Mouse (Mus musculus) granulocyte monocyte progenitor cell, adult 5-6 weeks (primary cell): ENCODE measurements around the gene Gnb1. TPM values are rescaled to one million over a fixed set of nuclear protein-coding genes. Genes with fewer than 3 reads are reported as not detected.
"Not testable (repeated sequence)": the region's sequence is repeated elsewhere in the genome, so short reads cannot be mapped to it uniquely, and the experiment has no call there.

ENCODE experiments used
- ATAC-seq: replicated peaks from 2 replicates; pipeline ENCODE4 v1.8.0; 2016; ENCODE audit warnings: mild to moderate bottlenecking, moderate TSS enrichment, inconsistent platforms; ENCODE audit not compliant: poor library complexity, severe bottlenecking
- total RNA-seq, 2 experiments: library from RNA; stranded (forward) in 1 of 2; stranded (reverse) in 1 of 2; fragments of 200-712, 200-1000 nt in 1 of 2; fragments of >200 nt in 1 of 2; fragmentation: Nextera tagmentation in 1 of 2; gene quantifications; 2 replicates each; pipeline ENCODE4 v1.2.3; 2014 to 2017

Gene Gnb1
- total RNA-seq, 2 experiments from 2014 or later = 135 to 223 TPM

- ATAC-seq = peak; percentile 70
These were observed 38.1 kb downstream of the Gnb1 start for GRCm38 (mm10) chr4:155529294-155529693.

- ATAC-seq = no peak; the same call in 1 of the 2 replicates
These were observed 58.8 kb downstream of the Gnb1 start for GRCm38 (mm10) chr4:155549993-155550392.

GRCm38 (mm10) chr4:155550446-155550845 is 59.3 kb downstream of the Gnb1 start:
- peak; percentile 96 for ATAC-seq

- ATAC-seq = no peak
These were observed 59.9 kb downstream of the Gnb1 start for GRCm38 (mm10) chr4:155551073-155551472.

GRCm38 (mm10) chr4:155552917-155553532 is 61.9 kb downstream of the Gnb1 start:
- no peak for ATAC-seq

GRCm38 (mm10) chr4:155554880-155555279 is 63.7 kb downstream of the Gnb1 start:
- no peak for ATAC-seq

- no peak for ATAC-seq
These were observed 64.3 kb downstream of the Gnb1 start for GRCm38 (mm10) chr4:155555464-155555863.

- ATAC-seq = 0 out of 2 replicates have a peak, but pooled peaks have one; percentile 8
These were observed 68.3 kb downstream of the Gnb1 start for GRCm38 (mm10) chr4:155559454-155559853.

- ATAC-seq = no peak
These were observed 69.8 kb downstream of the Gnb1 start for GRCm38 (mm10) chr4:155560932-155561331.

GRCm38 (mm10) chr4:155561661-155562442 is 70.7 kb downstream of the Gnb1 start, which contains the start of gene Nadk:
Nadk (plus strand) TSS chr4:155562378.
- ATAC-seq = peak; percentile 39

GRCm38 (mm10) chr4:155562725-155563399 is 71.7 kb downstream of the Gnb1 start:
- no peak for ATAC-seq

- peak; percentile 65 for ATAC-seq
These were observed 72.5 kb downstream of the Gnb1 start for GRCm38 (mm10) chr4:155563400-155564231.

- no peak for ATAC-seq
These were observed 73.3 kb downstream of the Gnb1 start for GRCm38 (mm10) chr4:155564315-155565069.

- ATAC-seq = no peak
These were observed 75.4 kb downstream of the Gnb1 start for GRCm38 (mm10) chr4:155566555-155566954.

- peak; percentile 49 for ATAC-seq
These were observed 77.0 kb downstream of the Gnb1 start for GRCm38 (mm10) chr4:155568170-155568569.

GRCm38 (mm10) chr4:155568632-155569370 is 77.6 kb downstream of the Gnb1 start:
- no peak for ATAC-seq

GRCm38 (mm10) chr4:155569818-155570217 is 78.7 kb downstream of the Gnb1 start:
- ATAC-seq = no peak

GRCm38 (mm10) chr4:155570315-155570714 is 79.2 kb downstream of the Gnb1 start:
- ATAC-seq = not testable (repeated sequence)

- ATAC-seq = peak; percentile 17; the same call in 1 of the 2 replicates
These were observed 80.3 kb downstream of the Gnb1 start for GRCm38 (mm10) chr4:155571442-155571841.
